Mouse (Mus musculus) small intestine, adult 2 months (tissue): ENCODE results near the gene Dync1li2. TPM values are rescaled to one million over a fixed set of nuclear protein-coding genes. Genes with fewer than 3 reads are reported as not detected.

Experiments
- H3K27ac ChIP-seq: fragments of 200-500 bp; 2 replicates; pipeline ENCODE4 v1.5.1; 2012; ENCODE audit warnings: low read depth, low read length, control low read depth, inconsistent platforms; ENCODE audit not compliant: insufficient read depth
- H3K27me3 ChIP-seq: fragments of 200-500 bp; 2 replicates; pipeline ENCODE4 v1.6.1; 2012; ENCODE audit warnings: mild to moderate bottlenecking, moderate library complexity, low read length, inconsistent platforms; ENCODE audit not compliant: control insufficient read depth, insufficient read depth
- H3K36me3 ChIP-seq: fragments of 200-500 bp; 2 replicates; pipeline ENCODE4 v1.6.1; 2012; ENCODE audit warnings: mild to moderate bottlenecking, low read length, control low read depth, inconsistent platforms; ENCODE audit not compliant: control insufficient read depth, insufficient read depth
- H3K4me1 ChIP-seq: fragments of 200-500 bp; 2 replicates; pipeline ENCODE4 v1.6.1; 2012; ENCODE audit warnings: low read length, inconsistent platforms, mixed read lengths; ENCODE audit not compliant: control insufficient read depth, insufficient read depth, insufficient read length
- H3K4me3 ChIP-seq: fragments of 200-500 bp; 2 replicates; pipeline ENCODE4 v1.5.1; 2012; ENCODE audit warnings: low read depth, mild to moderate bottlenecking, control low read depth, inconsistent platforms, low read length, moderate library complexity
- CTCF ChIP-seq: fragments of 200-500 bp; IDR thresholded peaks from 2 replicates; pipeline ENCODE4 v1.5.1; 2012; ENCODE audit warnings: low read depth, mild to moderate bottlenecking, control low read depth, inconsistent platforms, low read length, moderate library complexity, mixed read lengths; ENCODE audit not compliant: insufficient replicate concordance, insufficient read length; ENCODE audit errors: extremely low read depth
- POLR2A ChIP-seq: fragments of 200-500 bp; IDR thresholded peaks from 2 replicates; pipeline ENCODE4 v1.6.1; 2012; ENCODE audit warnings: low read depth, mild to moderate bottlenecking, control low read depth, inconsistent platforms, low read length, moderate library complexity
- WGBS: fragments of 180-500 bp; shearing (Covaris S2); methylation state at CpG from one replicate; pipeline ENCODE4 v1.1.7; 2018; 5-methylcytosine and 5-hydroxymethylcytosine counted together
- polyA plus RNA-seq: library from polyadenylated mRNA; depleted of rRNA; stranded (reverse); fragments of >200 nt; gene quantifications from 2 replicates; pipeline ENCODE4 v1.2.3, GENCODE M21; 2012

Dync1li2 gene
- polyA plus RNA-seq, 1 experiment, result 4.4 TPM

DNA sequence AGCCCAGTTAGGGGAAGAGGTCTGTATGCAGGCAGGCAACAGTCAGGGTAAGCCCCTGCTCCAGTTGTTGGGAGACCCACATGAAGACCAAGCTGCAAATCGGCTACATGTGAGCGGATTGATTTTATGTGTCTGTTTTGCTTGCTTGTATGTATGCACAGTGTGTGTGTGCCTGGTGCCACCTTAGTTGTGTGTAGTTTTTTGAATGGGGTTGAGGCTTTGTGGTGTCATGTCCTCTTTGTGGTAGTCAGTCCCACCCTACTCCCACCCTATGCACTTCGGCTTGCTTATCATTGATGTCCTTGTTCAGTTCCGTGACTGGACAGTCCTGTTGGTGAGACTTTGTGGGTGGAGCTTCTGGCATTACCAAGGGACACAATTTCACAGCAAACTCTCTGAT is 29.1 kb downstream of the Dync1li2 start:
- H3K4me1 ChIP-seq, result no peaks in the 10 kb centered on the region
- no peak overlapping the region for H3K4me3 ChIP-seq
- no peak for TF ChIP-seq POLR2A
- no peak for TF ChIP-seq CTCF
- peaks cover 13% of the 10 kb centered on the region for H3K36me3 ChIP-seq
- no peak overlapping the region for H3K27ac ChIP-seq
- no peaks in the 10 kb centered on the region for H3K27me3 ChIP-seq
- WGBS, result 43% methylated on average over 4 of the region's 4 CpGs

DNA sequence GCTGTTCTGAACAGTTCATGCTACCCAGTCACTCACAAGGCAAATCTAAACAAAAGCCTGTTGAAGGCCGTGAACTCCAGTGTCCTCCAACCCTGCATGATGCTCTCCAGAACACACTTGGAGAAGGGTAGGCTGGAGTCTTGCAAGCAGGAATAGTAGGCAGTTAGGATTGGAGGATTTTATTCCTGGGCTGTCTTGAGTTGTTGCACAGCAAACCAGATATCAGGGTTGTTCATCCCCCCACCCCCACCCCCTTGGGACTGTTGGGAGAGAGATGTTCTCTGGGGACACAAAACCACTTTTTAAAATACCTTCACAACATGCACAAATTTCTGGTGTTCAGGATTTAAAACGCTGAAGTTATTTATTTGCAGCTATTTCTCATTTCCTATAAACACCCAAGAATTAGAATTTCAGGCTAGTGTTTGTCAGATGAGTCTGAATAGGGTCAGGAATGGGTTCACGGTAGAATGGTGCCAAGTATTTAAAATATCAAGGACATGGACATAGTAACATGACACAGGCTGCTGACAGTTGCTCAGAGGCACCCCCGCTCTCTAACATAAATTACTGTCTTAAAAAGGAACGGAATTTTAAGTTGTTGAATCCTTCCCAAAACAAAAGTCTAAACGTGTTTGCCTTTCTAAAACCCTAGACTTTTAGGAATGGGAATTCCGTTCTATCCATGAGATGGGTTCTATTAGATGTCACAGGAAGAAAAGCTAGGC is 29.9 kb downstream of the Dync1li2 start:
- TF ChIP-seq CTCF (no peak), POLR2A (no peak)
- WGBS, result 64% methylated on average over 7 of the region's 7 CpGs
- peaks cover 8% of the 10 kb centered on the region for H3K36me3 ChIP-seq
- H3K4me1 ChIP-seq, result no peaks in the 10 kb centered on the region
- no peaks in the 10 kb centered on the region for H3K27me3 ChIP-seq
- H3K27ac ChIP-seq, result no peak overlapping the region
- H3K4me3 ChIP-seq, result no peak overlapping the region

GRCm38 (mm10) chr8:104411972-104412371 is 30.9 kb downstream of the Dync1li2 start:
- TF ChIP-seq POLR2A, result no peak
- TF ChIP-seq CTCF, result no peak
- 73% methylated on average over 3 of the region's 3 CpGs for WGBS
- Histone ChIP-seq H3K4me1 (no peaks in the 10 kb centered on the region), H3K4me3 (no peak overlapping the region), H3K36me3 (peaks cover 1% of the 10 kb centered on the region), H3K27ac (no peak overlapping the region), H3K27me3 (no peaks in the 10 kb centered on the region)

GRCm38 (mm10) chr8:104411468-104411867 is 31.4 kb downstream of the Dync1li2 start:
- 89% methylated on average over 3 of the region's 3 CpGs for WGBS
- Histone ChIP-seq H3K4me1 (no peaks in the 10 kb centered on the region), H3K4me3 (no peak overlapping the region), H3K36me3 (peaks cover 1% of the 10 kb centered on the region), H3K27ac (no peak overlapping the region), H3K27me3 (no peaks in the 10 kb centered on the region)
- TF ChIP-seq CTCF (no peak), POLR2A (no peak)

- H3K27me3 ChIP-seq, result no peaks in the 10 kb centered on the region
- H3K4me1 ChIP-seq, result no peaks in the 10 kb centered on the region
- no peak overlapping the region for H3K4me3 ChIP-seq
- 74% methylated on average over 7 of the region's 7 CpGs for WGBS
- TF ChIP-seq CTCF, result no peak
- no peak for TF ChIP-seq POLR2A
- H3K27ac ChIP-seq, result no peak overlapping the region
- peaks cover 1% of the 10 kb centered on the region for H3K36me3 ChIP-seq
Observed at GRCm38 (mm10) chr8:104410628-104411273, 32.1 kb downstream of the Dync1li2 start.

- Histone ChIP-seq H3K36me3 (no peaks in the 10 kb centered on the region), H3K4me3 (no peak overlapping the region), H3K4me1 (no peaks in the 10 kb centered on the region), H3K27ac (no peak overlapping the region), H3K27me3 (no peaks in the 10 kb centered on the region)
- 78% methylated on average over 7 of the region's 7 CpGs for WGBS
- TF ChIP-seq CTCF (no peak), POLR2A (no peak)
Observed at GRCm38 (mm10) chr8:104408328-104409110, 34.3 kb downstream of the Dync1li2 start.
